Mouse (Mus musculus) midbrain, embryonic 14.5 days (tissue): ENCODE measurements at regions not wholly inside any gene's neighbourhood (a gene's known extent, or its start where the extent isn't known, plus 50 kb on each side); places are given as distances from the start of the nearest gene placed in this dataset.
"Not testable (repeated sequence)": the region's sequence is repeated elsewhere in the genome, so short reads cannot be mapped to it uniquely, and the experiment has no call there.

Source experiments
- ATAC-seq: fragments of 200-750 bp; cut with Nextera tagmentation; 2 replicates; pipeline ENCODE4 v1.8.0; 2017; ENCODE audit warnings: moderate number of reproducible peaks, moderate library complexity; ENCODE audit not compliant: low FRiP score, low TSS enrichment
- DNase-seq: peaks from one replicate; pipeline ENCODE4 v3.0.0-alpha.2; 2015
- H3K27ac ChIP-seq: fragments of 300-500 bp; sonication (generic); replicated peaks from 2 replicates; pipeline ENCODE4 v1.5.1; 2014; ENCODE audit warnings: mild to moderate bottlenecking, low read depth, low read length, moderate library complexity
- H3K27me3 ChIP-seq: fragments of 300-500 bp; sonication (generic); 2 replicates; pipeline ENCODE4 v1.6.1; 2014; ENCODE audit warnings: low read length, control low read depth, mixed read lengths; ENCODE audit not compliant: control insufficient read depth, insufficient read depth
- H3K36me3 ChIP-seq: fragments of 300-500 bp; sonication (generic); 2 replicates; pipeline ENCODE4 v1.6.1; 2014; ENCODE audit warnings: low read length, control low read depth; ENCODE audit not compliant: control insufficient read depth, insufficient read depth
- H3K4me1 ChIP-seq: fragments of 300-500 bp; sonication (generic); 2 replicates; pipeline ENCODE4 v1.6.1; 2014; ENCODE audit warnings: mild to moderate bottlenecking, antibody characterized with exemption, low read length, control low read depth; ENCODE audit not compliant: control insufficient read depth, insufficient read depth
- H3K4me2 ChIP-seq: fragments of 300-500 bp; sonication (generic); 2 replicates; pipeline ENCODE4 v1.6.1; 2014; ENCODE audit warnings: mild to moderate bottlenecking, low read length, moderate library complexity
- H3K4me3 ChIP-seq: fragments of 300-500 bp; sonication (generic); replicated peaks from 2 replicates; pipeline ENCODE4 v1.5.1; 2014; ENCODE audit warnings: low read depth, low read length
- H3K9ac ChIP-seq: fragments of 300-500 bp; sonication (generic); replicated peaks from 2 replicates; pipeline ENCODE4 v1.6.1; 2014; ENCODE audit warnings: mild to moderate bottlenecking, low read length, moderate library complexity
- H3K9me3 ChIP-seq: fragments of 300-500 bp; sonication (generic); 2 replicates; pipeline ENCODE4 v1.6.1; 2016; ENCODE audit warnings: low read length, control low read depth, mixed read lengths; ENCODE audit not compliant: control insufficient read depth
- WGBS: fragments of 180-500 bp; shearing (Covaris S2); extraction: QIAGEN DNeasy Blood & Tissue Kit; methylation state at CpG from one replicate; pipeline ENCODE4 v1.1.7; 2014; 5-methylcytosine and 5-hydroxymethylcytosine counted together

GRCm38 (mm10) chr12:15606095-15606494 is 210.6 kb downstream of the Trib2 start:
- Histone ChIP-seq H3K27me3 (no peaks in the 10 kb centered on the region), H3K9me3 (no peaks in the 10 kb centered on the region), H3K27ac (no peak overlapping the region), H3K4me3 (no peak overlapping the region), H3K9ac (no peak overlapping the region), H3K4me2 (no peak overlapping the region), H3K4me1 (peaks cover 11% of the 10 kb centered on the region), H3K36me3 (no peaks in the 10 kb centered on the region)
- WGBS: 57% methylated on average over 4 of the region's 4 CpGs
- peak; percentile 74 for DNase-seq
- no peak for ATAC-seq

GRCm38 (mm10) chr12:15604630-15605029 is 212.1 kb downstream of the Trib2 start:
- WGBS: 95% methylated on average over 1 of the region's 1 CpGs

GRCm38 (mm10) chr12:15603885-15604284 is 212.8 kb downstream of the Trib2 start:
- H3K27ac ChIP-seq: no peak overlapping the region

More at GRCm38 (mm10) chr12:15604630-15605029, 212.1 kb downstream of the Trib2 start:
- Histone ChIP-seq H3K9me3 (no peaks in the 10 kb centered on the region), H3K4me2 (no peak overlapping the region), H3K36me3 (no peaks in the 10 kb centered on the region), H3K4me1 (peaks cover 11% of the 10 kb centered on the region), H3K4me3 (no peak overlapping the region), H3K9ac (no peak overlapping the region), H3K27me3 (no peaks in the 10 kb centered on the region), H3K27ac (no peak overlapping the region)
- no peak for DNase-seq
- no peak for ATAC-seq

GRCm38 (mm10) chr12:15603319-15603718 is 213.4 kb downstream of the Trib2 start:
- 40% methylated on average over 5 of the region's 5 CpGs for WGBS
- no peaks in the 10 kb centered on the region for H3K36me3 ChIP-seq
- H3K9me3 ChIP-seq: no peaks in the 10 kb centered on the region
- H3K9ac ChIP-seq: no peak overlapping the region
- H3K4me3 ChIP-seq: no peak overlapping the region
- no peak for ATAC-seq
- peaks cover 11% of the 10 kb centered on the region for H3K4me1 ChIP-seq
- H3K27ac ChIP-seq: no peak overlapping the region
- DNase-seq: peak; percentile 79
- H3K4me2 ChIP-seq: no peak overlapping the region
- H3K27me3 ChIP-seq: no peaks in the 10 kb centered on the region

More at GRCm38 (mm10) chr12:15603885-15604284, 212.8 kb downstream of the Trib2 start:
- Histone ChIP-seq H3K27me3 (no peaks in the 10 kb centered on the region), H3K4me2 (no peak overlapping the region), H3K36me3 (no peaks in the 10 kb centered on the region), H3K4me3 (no peak overlapping the region), H3K4me1 (peaks cover 11% of the 10 kb centered on the region), H3K9ac (no peak overlapping the region), H3K9me3 (no peaks in the 10 kb centered on the region)
- ATAC-seq: no peak
- 51% methylated on average over 5 of the region's 5 CpGs for WGBS
- peak; percentile 6 for DNase-seq

GRCm38 (mm10) chr12:15594704-15595103 is 222.0 kb downstream of the Trib2 start:
- Histone ChIP-seq H3K4me1 (no peaks in the 10 kb centered on the region), H3K27ac (no peak overlapping the region), H3K9ac (no peak overlapping the region), H3K4me2 (no peak overlapping the region), H3K4me3 (no peak overlapping the region), H3K36me3 (no peaks in the 10 kb centered on the region), H3K27me3 (no peaks in the 10 kb centered on the region), H3K9me3 (no peaks in the 10 kb centered on the region)
- WGBS: 65% methylated on average over 2 of the region's 2 CpGs
- no peak for DNase-seq
- no peak for ATAC-seq

- not testable (repeated sequence) for DNase-seq
Observed at GRCm38 (mm10) chr12:15587864-15588263, 228.9 kb downstream of the Trib2 start.

GRCm38 (mm10) chr12:15586706-15587442 is 229.8 kb downstream of the Trib2 start:
- no peaks in the 10 kb centered on the region for H3K9me3 ChIP-seq
- no peaks in the 10 kb centered on the region for H3K27me3 ChIP-seq
- H3K4me2 ChIP-seq: no peak overlapping the region
- H3K9ac ChIP-seq: no peak overlapping the region
- WGBS: 88% methylated on average over 4 of the region's 4 CpGs
- no peak for DNase-seq
- no peak overlapping the region for H3K4me3 ChIP-seq
- ATAC-seq: no peak
- H3K36me3 ChIP-seq: no peaks in the 10 kb centered on the region
- 0 out of 2 replicates have a peak, but pooled peaks cover 2% of the 10 kb centered on the region for H3K4me1 ChIP-seq
- no peak overlapping the region for H3K27ac ChIP-seq

More at GRCm38 (mm10) chr12:15587864-15588263, 228.9 kb downstream of the Trib2 start:
- H3K4me2 ChIP-seq, H3K36me3 ChIP-seq, H3K27me3 ChIP-seq, H3K27ac ChIP-seq, H3K4me1 ChIP-seq, H3K9ac ChIP-seq, H3K9me3 ChIP-seq, H3K4me3 ChIP-seq, ATAC-seq: not testable (repeated sequence)
- WGBS: 97% methylated on average over 2 of the region's 2 CpGs

GRCm38 (mm10) chr12:15585845-15586244 is 230.9 kb downstream of the Trib2 start:
- ATAC-seq: no peak
- no peak for DNase-seq
- Histone ChIP-seq H3K4me2 (no peak overlapping the region), H3K9me3 (no peaks in the 10 kb centered on the region), H3K9ac (no peak overlapping the region), H3K4me3 (no peak overlapping the region), H3K27ac (no peak overlapping the region), H3K4me1 (0 out of 2 replicates have a peak, but pooled peaks cover 2% of the 10 kb centered on the region), H3K27me3 (no peaks in the 10 kb centered on the region), H3K36me3 (no peaks in the 10 kb centered on the region)
- 95% methylated on average over 1 of the region's 1 CpGs for WGBS

- H3K9ac ChIP-seq: no peak overlapping the region
Observed at GRCm38 (mm10) chr12:15584721-15585120, 232.0 kb downstream of the Trib2 start.

More at GRCm38 (mm10) chr12:15584721-15585120, 232.0 kb downstream of the Trib2 start:
- DNase-seq (no peak), ATAC-seq (no peak)
- Histone ChIP-seq H3K9me3 (no peaks in the 10 kb centered on the region), H3K4me3 (no peak overlapping the region), H3K27me3 (no peaks in the 10 kb centered on the region), H3K4me2 (no peak overlapping the region), H3K36me3 (no peaks in the 10 kb centered on the region), H3K4me1 (0 out of 2 replicates have a peak, but pooled peaks cover 2% of the 10 kb centered on the region), H3K27ac (no peak overlapping the region)
- WGBS: 92% methylated on average over 4 of the region's 4 CpGs
